Mouse (Mus musculus): ENCODE measurements around the gene Zbed4. TPM values are rescaled to one million over a fixed set of nuclear protein-coding genes. Genes with fewer than 3 reads are reported as not detected.
"Not testable (repeated sequence)": the region's sequence is repeated elsewhere in the genome, so short reads cannot be mapped to it uniquely, and the experiment has no call there.

Zbed4 gene
- polyA plus RNA-seq, 1 experiment from 2014 or later, result 10.5 TPM

DNA sequence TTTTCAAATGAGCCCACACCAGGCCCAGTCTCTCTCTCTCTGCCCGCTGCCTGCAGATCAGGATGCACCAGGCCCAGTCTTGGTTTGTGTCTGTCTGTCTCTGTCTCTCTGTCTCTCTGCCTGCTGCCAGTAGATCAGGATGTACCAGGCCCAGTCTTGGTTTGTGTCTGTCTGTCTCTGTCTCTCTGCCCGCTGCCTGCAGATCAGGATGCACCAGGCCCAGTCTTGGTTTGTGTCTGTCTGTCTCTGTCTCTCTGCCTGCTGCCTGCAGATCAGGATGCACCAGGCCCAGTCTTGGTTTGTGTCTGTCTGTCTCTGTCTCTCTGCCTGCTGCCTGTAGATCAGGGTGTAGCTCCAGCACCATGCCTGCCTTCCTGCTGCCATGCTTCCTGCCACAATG lies 62.4 kb downstream of the Zbed4 start:
- not testable (repeated sequence) for H3K4me2 ChIP-seq; H3K4me3 ChIP-seq (replicated peaks); DNase-seq; ATAC-seq (ENCODE audit: low read depth); H3K27ac ChIP-seq; H3K9me3 ChIP-seq (replicated peaks); H3K9ac ChIP-seq; H3K27me3 ChIP-seq
- WGBS (ENCODE audit: insufficient replicate concordance), result 85% methylated on average over 2 of the region's 2 CpGs
- Histone ChIP-seq H3K36me3 (peaks cover 44% of the 10 kb centered on the region), H3K4me1 (replicated peaks) (peaks cover 17% of the 10 kb centered on the region)

DNA sequence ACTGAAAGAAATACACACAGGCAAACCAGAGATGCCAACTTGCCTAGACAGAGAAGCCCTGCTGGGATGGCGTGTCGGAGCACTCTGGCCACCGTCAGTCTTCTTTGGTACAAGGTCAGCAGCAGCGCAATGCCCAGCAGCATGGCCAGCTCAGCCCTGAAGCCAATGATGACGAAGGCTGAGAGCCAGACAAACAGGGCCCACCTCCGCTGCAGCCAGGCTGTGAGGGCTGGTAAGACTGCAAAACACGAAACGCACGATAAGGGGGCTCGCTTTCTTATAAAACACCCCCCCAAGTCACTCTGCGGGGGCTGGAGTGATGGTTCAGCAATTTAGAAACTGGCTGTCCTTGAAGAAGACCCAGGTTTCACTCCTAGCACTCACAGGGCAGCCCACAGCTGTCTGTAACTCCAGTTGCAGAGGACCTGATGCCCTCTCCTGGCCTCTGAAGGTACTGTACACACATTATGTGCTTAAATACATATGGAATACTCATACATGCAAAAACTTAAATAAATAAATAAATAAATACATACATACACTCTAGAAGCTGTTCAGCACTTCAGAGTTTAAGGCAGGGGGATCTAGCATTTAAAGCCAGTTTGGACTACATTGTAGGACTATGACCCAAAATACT lies 63.1 kb downstream of the Zbed4 start:
- Histone ChIP-seq H3K4me3 (replicated peaks) (no peak overlapping the region), H3K27me3 (no peaks in the 10 kb centered on the region), H3K4me2 (no peak overlapping the region), H3K27ac (0 out of 2 replicates have a peak overlapping the region, but pooled peaks have one; percentile 23), H3K9me3 (replicated peaks) (no peaks in the 10 kb centered on the region), H3K9ac (no peak overlapping the region), H3K36me3 (peaks cover 40% of the 10 kb centered on the region), H3K4me1 (replicated peaks) (peaks cover 17% of the 10 kb centered on the region)
- WGBS (ENCODE audit: insufficient replicate concordance), result 87% methylated on average over 11 of the region's 11 CpGs
- DNase-seq, result no peak
- no peak for ATAC-seq (ENCODE audit: low read depth)

DNA sequence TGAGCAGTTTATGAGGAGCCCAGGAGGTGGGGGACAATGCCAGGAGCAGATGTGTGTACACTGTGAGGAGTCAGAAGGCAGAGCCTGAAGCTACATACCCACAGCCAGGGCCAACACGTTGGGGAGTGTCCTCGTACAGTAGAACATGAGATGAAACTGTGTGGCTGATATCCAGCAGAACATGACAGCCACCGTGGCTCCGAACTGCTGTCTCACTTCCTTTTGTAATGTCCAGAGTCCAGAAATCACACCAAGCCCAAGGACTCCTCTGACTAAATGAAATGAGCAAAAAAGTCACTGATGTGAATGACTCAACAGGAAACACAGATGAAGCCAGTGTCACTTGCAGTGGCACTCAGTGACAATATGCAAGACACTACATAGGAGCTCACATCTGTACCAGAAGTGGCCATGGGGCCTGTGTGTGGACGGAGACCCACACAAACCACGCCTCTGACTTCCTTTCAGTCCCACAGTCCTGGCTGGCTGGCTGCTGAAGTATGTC lies 63.8 kb downstream of the Zbed4 start:
- Histone ChIP-seq H3K4me2 (no peak overlapping the region), H3K9ac (no peak overlapping the region), H3K36me3 (peaks cover 36% of the 10 kb centered on the region), H3K27ac (0 out of 2 replicates have a peak overlapping the region, but pooled peaks have one; percentile 23), H3K9me3 (replicated peaks) (no peaks in the 10 kb centered on the region), H3K27me3 (no peaks in the 10 kb centered on the region), H3K4me3 (replicated peaks) (no peak overlapping the region), H3K4me1 (replicated peaks) (peaks cover 21% of the 10 kb centered on the region)
- ATAC-seq (ENCODE audit: low read depth), result no peak
- DNase-seq, result no peak
- 51% methylated on average over 6 of the region's 6 CpGs for whole genome bisulfite sequencing (ENCODE audit: insufficient replicate concordance)

DNA sequence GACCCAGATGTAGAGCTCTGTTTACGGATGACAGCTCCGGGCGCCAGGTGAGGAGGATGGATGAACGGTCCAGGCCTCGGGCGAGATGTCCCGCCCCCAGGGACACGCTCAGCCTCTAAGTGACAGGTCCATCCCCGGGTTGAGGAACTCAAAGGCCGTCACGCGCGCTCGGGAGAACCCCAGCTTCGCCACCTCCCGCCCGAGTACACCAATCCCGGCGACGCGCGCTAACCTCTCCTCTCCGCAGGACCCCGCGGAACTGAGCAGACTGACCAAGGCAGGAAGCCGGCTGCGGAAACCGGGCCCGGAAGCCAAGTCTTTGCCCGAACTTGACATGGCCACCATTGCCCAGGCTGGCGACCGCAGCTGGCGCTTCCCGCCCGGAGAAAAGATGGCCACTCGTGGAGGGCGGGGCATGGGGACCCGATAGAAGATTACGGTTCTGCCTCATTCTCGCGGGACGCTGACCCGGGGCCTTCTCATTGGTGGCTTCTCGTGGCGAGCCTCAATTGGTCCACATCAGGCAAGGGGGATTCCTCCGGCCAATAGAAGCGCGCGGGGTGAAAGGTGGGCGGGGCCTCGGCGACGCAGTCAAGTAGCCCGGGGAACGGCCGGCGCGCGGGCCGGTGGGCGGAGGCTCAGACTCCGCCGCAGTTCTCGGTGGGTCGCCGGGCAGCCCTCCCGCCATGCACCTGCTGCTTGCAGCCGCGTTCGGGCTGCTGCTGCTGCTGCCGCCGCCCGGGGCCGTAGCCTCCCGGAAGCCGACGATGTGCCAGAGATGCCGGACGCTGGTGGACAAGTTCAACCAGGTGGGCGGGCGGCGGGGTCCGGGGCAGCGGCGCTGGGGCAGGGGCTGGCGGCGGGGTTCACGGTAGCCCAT lies 67.8 kb downstream of the Zbed4 start, which contains the start of the genes Alg12 and Creld2:
TSS of gene Alg12 (minus strand) at position 293 of the 880 bp plus-strand sequence.
TSS of gene Creld2 (plus strand) at position 621 of the 880 bp plus-strand sequence.
- H3K4me1 ChIP-seq (replicated peaks), result peaks cover 29% of the 10 kb centered on the region
- peak within 1 kb of the TSS; percentile 70 for H3K27ac ChIP-seq
- H3K36me3 ChIP-seq, result peaks cover 40% of the 10 kb centered on the region
- peak; percentile 97 for ATAC-seq (ENCODE audit: low read depth)
- peak; percentile 100 for DNase-seq
- no peaks in the 10 kb centered on the region for H3K9me3 ChIP-seq (replicated peaks)
- H3K4me3 ChIP-seq (replicated peaks), result peak within 1 kb of the TSS; percentile 90
- peak within 1 kb of the TSS; percentile 94 for H3K4me2 ChIP-seq
- H3K9ac ChIP-seq, result peak within 1 kb of the TSS; percentile 94
- no peaks in the 10 kb centered on the region for H3K27me3 ChIP-seq
- under 1% methylated on average over 85 of the region's 88 CpGs for WGBS (ENCODE audit: insufficient replicate concordance)

DNA sequence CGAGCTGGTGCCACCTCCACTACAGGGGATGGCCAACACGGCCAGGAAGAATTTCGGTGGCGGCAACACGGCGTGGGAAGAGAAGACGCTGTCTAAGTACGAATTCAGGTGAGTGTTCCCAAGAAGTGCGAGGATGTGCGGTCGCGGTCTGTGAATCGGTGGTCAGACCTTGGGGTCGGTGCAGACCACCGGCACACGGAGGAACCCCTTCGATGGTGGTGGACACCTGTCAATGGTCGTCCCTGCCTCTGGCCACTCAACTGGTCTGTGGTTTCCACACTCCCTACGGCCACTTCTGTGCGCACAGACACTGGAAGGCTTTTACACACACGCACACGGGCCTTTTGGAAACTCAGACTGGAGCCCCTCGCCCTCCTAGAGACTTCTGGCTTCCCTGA lies 68.4 kb downstream of the Zbed4 start:
- Histone ChIP-seq H3K9me3 (replicated peaks) (no peaks in the 10 kb centered on the region), H3K27me3 (no peaks in the 10 kb centered on the region), H3K36me3 (peaks cover 40% of the 10 kb centered on the region), H3K4me3 (replicated peaks) (peak overlapping the region; percentile 90), H3K4me1 (replicated peaks) (peaks cover 29% of the 10 kb centered on the region), H3K4me2 (peak overlapping the region; percentile 94), H3K9ac (peak overlapping the region; percentile 94), H3K27ac (peak overlapping the region; percentile 65)
- ATAC-seq (ENCODE audit: low read depth) (no peak), DNase-seq (no peak)
- WGBS (ENCODE audit: insufficient replicate concordance), result 1% methylated on average over 23 of the region's 23 CpGs

DNA sequence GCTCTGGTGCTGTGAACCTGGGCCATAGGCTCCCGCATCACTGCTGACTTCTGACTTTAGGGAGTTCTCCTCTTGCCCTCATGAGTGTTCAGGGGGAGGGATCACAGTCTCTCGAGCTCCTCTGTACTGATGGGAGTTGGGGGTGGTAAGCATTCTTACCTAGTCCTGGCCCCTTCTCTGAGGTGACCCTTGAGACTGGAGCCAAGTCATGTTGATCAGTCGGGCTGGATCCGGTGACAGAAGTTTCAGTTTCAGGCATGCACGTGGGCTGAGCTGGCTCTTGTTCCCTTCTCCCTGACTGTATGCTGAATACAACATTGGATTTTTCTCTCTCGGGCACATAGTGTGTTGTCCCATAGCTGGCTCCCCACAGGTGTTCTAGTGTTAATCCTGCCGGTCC lies 69.9 kb downstream of the Zbed4 start:
- no peak overlapping the region for H3K9ac ChIP-seq
- H3K4me3 ChIP-seq (replicated peaks), result no peak overlapping the region
- H3K27ac ChIP-seq, result no peak overlapping the region
- peaks cover 23% of the 10 kb centered on the region for H3K4me1 ChIP-seq (replicated peaks)
- DNase-seq (no peak), ATAC-seq (ENCODE audit: low read depth) (no peak)
- H3K36me3 ChIP-seq, result peaks cover 49% of the 10 kb centered on the region
- WGBS (ENCODE audit: insufficient replicate concordance), result 81% methylated on average over 7 of the region's 7 CpGs
- no peaks in the 10 kb centered on the region for H3K27me3 ChIP-seq
- H3K9me3 ChIP-seq (replicated peaks), result no peaks in the 10 kb centered on the region
- H3K4me2 ChIP-seq, result 0 out of 2 replicates have a peak overlapping the region, but pooled peaks have one; percentile 94

DNA sequence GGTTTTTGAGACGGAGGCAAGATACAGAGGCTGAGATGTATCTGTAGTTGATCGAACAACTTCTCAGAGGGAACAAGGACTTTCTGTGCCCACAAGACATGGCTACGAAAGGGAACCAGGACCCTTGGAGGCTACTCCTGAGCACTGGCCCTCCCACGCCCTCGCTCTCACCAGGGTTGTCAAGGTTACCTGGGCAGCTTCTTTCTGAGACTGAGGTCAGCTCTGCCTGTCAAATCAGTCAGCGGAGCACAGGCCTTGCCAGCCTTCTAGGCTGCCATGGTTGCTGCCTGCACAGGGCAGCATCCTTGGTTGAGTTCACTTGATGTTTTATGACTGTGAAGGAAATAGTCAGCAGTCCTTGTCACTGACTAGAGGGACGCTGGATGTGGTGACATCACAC lies 71.1 kb downstream of the Zbed4 start:
- H3K36me3 ChIP-seq, result peaks cover 52% of the 10 kb centered on the region
- 84% methylated on average over 7 of the region's 7 CpGs for WGBS (ENCODE audit: insufficient replicate concordance)
- no peaks in the 10 kb centered on the region for H3K27me3 ChIP-seq

DNA sequence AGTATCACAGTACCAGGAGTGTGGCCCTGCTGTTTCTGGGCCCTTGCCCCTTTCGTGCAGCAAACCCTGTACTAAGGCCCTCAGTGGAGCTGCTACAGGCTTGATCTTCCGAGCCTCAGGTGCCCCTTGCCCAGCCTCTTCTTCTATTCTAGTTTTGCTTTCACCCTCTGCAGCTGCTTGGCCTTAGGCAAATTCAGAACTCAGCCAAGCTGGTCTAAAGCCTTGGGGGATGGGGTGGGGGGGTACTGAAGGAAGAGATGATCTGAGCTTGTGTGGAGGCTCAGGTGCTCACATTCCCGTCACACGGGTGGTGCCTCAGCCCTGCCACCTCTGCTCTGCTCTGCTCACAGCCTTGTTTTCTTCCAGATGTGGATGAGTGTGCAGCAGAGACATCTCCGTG lies 71.9 kb downstream of the Zbed4 start:
- no peaks in the 10 kb centered on the region for H3K9me3 ChIP-seq (replicated peaks)
- H3K4me2 ChIP-seq, result no peak overlapping the region
- WGBS (ENCODE audit: insufficient replicate concordance), result 80% methylated on average over 5 of the region's 5 CpGs
- H3K4me3 ChIP-seq (replicated peaks), result no peak overlapping the region
- no peak overlapping the region for H3K9ac ChIP-seq
- no peaks in the 10 kb centered on the region for H3K27me3 ChIP-seq
- H3K36me3 ChIP-seq, result peaks cover 52% of the 10 kb centered on the region
- peaks cover 19% of the 10 kb centered on the region for H3K4me1 ChIP-seq (replicated peaks)
- no peak for DNase-seq
- no peak for ATAC-seq (ENCODE audit: low read depth)
- no peak overlapping the region for H3K27ac ChIP-seq

More for the DNA sequence above, 71.1 kb downstream of the Zbed4 start:
- H3K27ac ChIP-seq, result no peak overlapping the region
- H3K4me3 ChIP-seq (replicated peaks), result no peak overlapping the region
- peaks cover 23% of the 10 kb centered on the region for H3K4me1 ChIP-seq (replicated peaks)
- no peak overlapping the region for H3K9ac ChIP-seq
- no peaks in the 10 kb centered on the region for H3K9me3 ChIP-seq (replicated peaks)
- no peak overlapping the region for H3K4me2 ChIP-seq
- ATAC-seq (ENCODE audit: low read depth) (no peak), DNase-seq (no peak)

DNA sequence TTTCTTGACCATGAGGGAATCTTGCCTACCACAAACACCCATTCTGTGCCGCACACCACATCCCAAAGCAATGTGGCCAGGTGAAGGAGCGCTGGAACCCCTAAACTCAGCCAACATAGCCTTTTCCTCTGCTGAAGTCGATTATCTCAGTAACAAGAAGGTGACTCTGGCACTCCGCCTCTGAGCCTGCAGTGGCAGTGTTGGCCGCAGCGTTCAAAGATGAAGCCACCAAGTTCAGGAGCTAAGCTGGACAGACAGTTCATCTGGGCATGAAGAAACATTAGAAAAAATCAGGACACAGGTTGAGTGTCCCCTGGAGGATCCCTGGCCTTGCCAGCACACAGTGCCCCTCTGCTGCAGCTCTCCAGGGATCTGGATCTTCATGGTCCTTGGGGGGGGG lies 76.0 kb downstream of the Zbed4 start:
- H3K36me3 ChIP-seq, result peaks cover 43% of the 10 kb centered on the region
- H3K9me3 ChIP-seq (replicated peaks), result no peaks in the 10 kb centered on the region
- H3K4me3 ChIP-seq (replicated peaks), result no peak overlapping the region
- H3K4me2 ChIP-seq, result no peak overlapping the region
- WGBS (ENCODE audit: insufficient replicate concordance), result 82% methylated on average over 6 of the region's 6 CpGs
- peak; percentile 2; the same call in 1 of the 2 replicates for ATAC-seq (ENCODE audit: low read depth)
- H3K27ac ChIP-seq, result no peak overlapping the region
- H3K9ac ChIP-seq, result no peak overlapping the region
- H3K4me1 ChIP-seq (replicated peaks), result peaks cover 8% of the 10 kb centered on the region; the same call in 1 of the 2 replicates
- no peak for DNase-seq
- no peaks in the 10 kb centered on the region for H3K27me3 ChIP-seq

DNA sequence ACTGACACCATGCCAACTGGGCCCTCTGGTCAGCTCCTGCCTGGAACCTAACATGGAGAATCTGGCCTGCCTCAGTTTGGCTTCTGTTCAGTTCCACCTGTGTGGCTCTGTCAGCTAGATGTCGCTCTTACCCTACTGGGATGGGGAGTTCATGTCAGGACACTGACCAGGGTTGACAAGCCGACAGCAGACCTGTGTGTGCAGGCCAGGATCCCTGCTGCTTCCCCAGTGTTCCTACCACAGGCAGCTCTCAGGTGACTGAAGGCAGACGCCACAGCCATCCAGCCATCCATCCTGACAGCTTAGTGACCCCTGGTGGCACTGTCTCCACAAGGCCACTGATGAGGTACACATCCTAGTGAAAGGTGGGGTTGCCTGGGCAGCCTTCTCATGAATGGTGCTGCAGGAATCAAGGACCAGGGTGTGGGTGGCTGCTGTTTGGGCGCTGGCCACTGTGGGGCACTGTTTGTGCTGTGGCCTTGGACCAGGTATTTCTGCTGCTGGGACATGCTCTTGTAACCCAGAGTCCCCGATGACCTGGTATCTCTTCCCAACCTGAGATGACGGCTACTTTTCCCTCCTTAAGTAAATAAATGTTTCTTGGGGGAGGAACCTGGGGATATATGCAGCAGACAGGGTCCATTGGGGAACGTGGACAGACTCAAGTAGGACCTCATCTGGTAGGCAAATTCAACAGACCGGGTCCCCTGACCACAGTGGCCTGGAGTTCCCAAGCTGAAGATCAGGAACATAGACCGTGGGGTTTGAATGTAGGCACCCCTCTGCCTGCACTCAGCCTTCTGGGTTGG lies 76.7 kb downstream of the Zbed4 start:
- Histone ChIP-seq H3K27ac (no peak overlapping the region), H3K36me3 (peaks cover 35% of the 10 kb centered on the region), H3K4me2 (no peak overlapping the region), H3K4me1 (replicated peaks) (peaks cover 10% of the 10 kb centered on the region; the same call in 1 of the 2 replicates), H3K9me3 (replicated peaks) (no peaks in the 10 kb centered on the region), H3K4me3 (replicated peaks) (no peak overlapping the region), H3K9ac (no peak overlapping the region), H3K27me3 (no peaks in the 10 kb centered on the region)
- ATAC-seq (ENCODE audit: low read depth), result peak; percentile 45
- 30% methylated on average over 9 of the region's 9 CpGs for WGBS (ENCODE audit: insufficient replicate concordance)
- peak; percentile 52 for DNase-seq
